Mouse (Mus musculus): ENCODE results near the gene Nt5dc2. TPM values are rescaled to one million over a fixed set of nuclear protein-coding genes. Genes with fewer than 3 reads are reported as not detected.

Gene Nt5dc2
- total RNA-seq, 1 experiment from 2014 or later, result 57.9 TPM

GRCm38 (mm10) chr14:31161191-31161590, 30.3 kb downstream of the Nt5dc2 start:
- ATAC-seq (replicated peaks in 1 of 2; ENCODE audit: insufficient read depth in 1 of 2, low FRiP score in 2 of 2, low TSS enrichment in 1 of 2, low read depth in 1 of 2, poor library complexity in 2 of 2, severe bottlenecking in 2 of 2), result no peak

- no peak for ATAC-seq (replicated peaks in 1 of 2; ENCODE audit: insufficient read depth in 1 of 2, low FRiP score in 2 of 2, low TSS enrichment in 1 of 2, low read depth in 1 of 2, poor library complexity in 2 of 2, severe bottlenecking in 2 of 2)
These were observed 30.8 kb downstream of the Nt5dc2 start for GRCm38 (mm10) chr14:31161638-31162037.

- no peak for ATAC-seq (replicated peaks in 1 of 2; ENCODE audit: insufficient read depth in 1 of 2, low FRiP score in 2 of 2, low TSS enrichment in 1 of 2, low read depth in 1 of 2, poor library complexity in 2 of 2, severe bottlenecking in 2 of 2)
These were observed 33.2 kb downstream of the Nt5dc2 start for GRCm38 (mm10) chr14:31164067-31164466.

- no peak for ATAC-seq (replicated peaks in 1 of 2; ENCODE audit: insufficient read depth in 1 of 2, low FRiP score in 2 of 2, low TSS enrichment in 1 of 2, low read depth in 1 of 2, poor library complexity in 2 of 2, severe bottlenecking in 2 of 2)
These were observed 34.2 kb downstream of the Nt5dc2 start for GRCm38 (mm10) chr14:31165010-31165409.

GRCm38 (mm10) chr14:31165458-31165857, 34.6 kb downstream of the Nt5dc2 start:
- ATAC-seq (replicated peaks in 1 of 2; ENCODE audit: insufficient read depth in 1 of 2, low FRiP score in 2 of 2, low TSS enrichment in 1 of 2, low read depth in 1 of 2, poor library complexity in 2 of 2, severe bottlenecking in 2 of 2), result no peak

GRCm38 (mm10) chr14:31165991-31166630, 35.3 kb downstream of the Nt5dc2 start:
- peak; percentile 65 to 75 for ATAC-seq (replicated peaks in 1 of 2; ENCODE audit: insufficient read depth in 1 of 2, low FRiP score in 2 of 2, low TSS enrichment in 1 of 2, low read depth in 1 of 2, poor library complexity in 2 of 2, severe bottlenecking in 2 of 2)

GRCm38 (mm10) chr14:31166827-31167226, 36.0 kb downstream of the Nt5dc2 start:
- ATAC-seq (replicated peaks in 1 of 2; ENCODE audit: insufficient read depth in 1 of 2, low FRiP score in 2 of 2, low TSS enrichment in 1 of 2, low read depth in 1 of 2, poor library complexity in 2 of 2, severe bottlenecking in 2 of 2), result no peak

- ATAC-seq (replicated peaks in 1 of 2; ENCODE audit: insufficient read depth in 1 of 2, low FRiP score in 2 of 2, low TSS enrichment in 1 of 2, low read depth in 1 of 2, poor library complexity in 2 of 2, severe bottlenecking in 2 of 2), result peak; percentile 66 to 78
These were observed 37.6 kb downstream of the Nt5dc2 start, which contains the start of gene Stab1 for GRCm38 (mm10) chr14:31168425-31168824. TSS of gene Stab1 (minus strand) at chr14:31168641.

GRCm38 (mm10) chr14:31169508-31169907, 38.7 kb downstream of the Nt5dc2 start:
- ATAC-seq (replicated peaks in 1 of 2; ENCODE audit: insufficient read depth in 1 of 2, low FRiP score in 2 of 2, low TSS enrichment in 1 of 2, low read depth in 1 of 2, poor library complexity in 2 of 2, severe bottlenecking in 2 of 2), result no peak

- ATAC-seq (replicated peaks in 1 of 2; ENCODE audit: insufficient read depth in 1 of 2, low FRiP score in 2 of 2, low TSS enrichment in 1 of 2, low read depth in 1 of 2, poor library complexity in 2 of 2, severe bottlenecking in 2 of 2), result no peak
These were observed 40.1 kb downstream of the Nt5dc2 start for GRCm38 (mm10) chr14:31170963-31171362.

GRCm38 (mm10) chr14:31171386-31171785, 40.5 kb downstream of the Nt5dc2 start:
- ATAC-seq (replicated peaks in 1 of 2; ENCODE audit: insufficient read depth in 1 of 2, low FRiP score in 2 of 2, low TSS enrichment in 1 of 2, low read depth in 1 of 2, poor library complexity in 2 of 2, severe bottlenecking in 2 of 2), result no peak

- no peak for ATAC-seq (replicated peaks in 1 of 2; ENCODE audit: insufficient read depth in 1 of 2, low FRiP score in 2 of 2, low TSS enrichment in 1 of 2, low read depth in 1 of 2, poor library complexity in 2 of 2, severe bottlenecking in 2 of 2)
These were observed 41.0 kb downstream of the Nt5dc2 start for GRCm38 (mm10) chr14:31171821-31172220.

- ATAC-seq (replicated peaks in 1 of 2; ENCODE audit: insufficient read depth in 1 of 2, low FRiP score in 2 of 2, low TSS enrichment in 1 of 2, low read depth in 1 of 2, poor library complexity in 2 of 2, severe bottlenecking in 2 of 2), result no peak
These were observed 42.1 kb downstream of the Nt5dc2 start for GRCm38 (mm10) chr14:31172781-31173455.

GRCm38 (mm10) chr14:31173537-31173936, 42.7 kb downstream of the Nt5dc2 start:
- no peak for ATAC-seq (replicated peaks in 1 of 2; ENCODE audit: insufficient read depth in 1 of 2, low FRiP score in 2 of 2, low TSS enrichment in 1 of 2, low read depth in 1 of 2, poor library complexity in 2 of 2, severe bottlenecking in 2 of 2)

GRCm38 (mm10) chr14:31177287-31177686, 46.4 kb downstream of the Nt5dc2 start:
- no peak for ATAC-seq (replicated peaks in 1 of 2; ENCODE audit: insufficient read depth in 1 of 2, low FRiP score in 2 of 2, low TSS enrichment in 1 of 2, low read depth in 1 of 2, poor library complexity in 2 of 2, severe bottlenecking in 2 of 2)

- ATAC-seq (replicated peaks in 1 of 2; ENCODE audit: insufficient read depth in 1 of 2, low FRiP score in 2 of 2, low TSS enrichment in 1 of 2, low read depth in 1 of 2, poor library complexity in 2 of 2, severe bottlenecking in 2 of 2), result no peak
These were observed 46.9 kb downstream of the Nt5dc2 start for GRCm38 (mm10) chr14:31177715-31178114.

GRCm38 (mm10) chr14:31179677-31180365, 49.0 kb downstream of the Nt5dc2 start:
- ATAC-seq (replicated peaks in 1 of 2; ENCODE audit: insufficient read depth in 1 of 2, low FRiP score in 2 of 2, low TSS enrichment in 1 of 2, low read depth in 1 of 2, poor library complexity in 2 of 2, severe bottlenecking in 2 of 2), result no peak

- no peak for ATAC-seq (replicated peaks in 1 of 2; ENCODE audit: insufficient read depth in 1 of 2, low FRiP score in 2 of 2, low TSS enrichment in 1 of 2, low read depth in 1 of 2, poor library complexity in 2 of 2, severe bottlenecking in 2 of 2)
These were observed 50.7 kb downstream of the Nt5dc2 start for GRCm38 (mm10) chr14:31181512-31181911.
